Mouse (Mus musculus) adipose tissue, adult 10 weeks (tissue): ENCODE measurements around the gene Prpmp5. TPM values are rescaled to one million over a fixed set of nuclear protein-coding genes. Genes with fewer than 3 reads are reported as not detected.

ENCODE experiments used
- polyA plus RNA-seq: library from polyadenylated mRNA; stranded (reverse); fragments of 350-450 nt; fragmentation: Illumina TruSeq; extraction: RNeasy Lipid Tissue Mini Kit (QIAGEN cat#74804); gene quantifications from one replicate; pipeline ENCODE4 v1.2.3, GENCODE M21; 2014; ENCODE audit warnings: low read depth, low replicate concordance

Gene Prpmp5
- not detected for polyA plus RNA-seq

GRCm38 (mm10) chr6:132314657-132315056 is at the start of gene Prpmp5:
Gene Prpmp5 (minus strand): TSS chr6:132314757.

GRCm38 (mm10) chr6:132364034-132364433 is 49.5 kb upstream of the Prpmp5 start, which contains the start of gene Gm8882:
Gene Gm8882 (minus strand): TSS chr6:132364134.

Other genes starting within 250 kb of the Prpmp5 start
- gene Prb1, start 104.2 kb downstream of the Prpmp5 start, polyA plus RNA-seq = not detected
- gene Gm8882, start 49.4 kb upstream of the Prpmp5 start, polyA plus RNA-seq = not detected